Mouse (Mus musculus) brain, adult 2 months (tissue): ENCODE measurements around the gene Gm21083.
"Not testable (repeated sequence)": the region's sequence is repeated elsewhere in the genome, so short reads cannot be mapped to it uniquely, and the experiment has no call there.

Source experiments
- DNase-seq: peaks from one replicate; pipeline ENCODE4 v3.0.0; 2011; ENCODE audit warnings: low read depth, low spot score

Gene Gm21083

DNA sequence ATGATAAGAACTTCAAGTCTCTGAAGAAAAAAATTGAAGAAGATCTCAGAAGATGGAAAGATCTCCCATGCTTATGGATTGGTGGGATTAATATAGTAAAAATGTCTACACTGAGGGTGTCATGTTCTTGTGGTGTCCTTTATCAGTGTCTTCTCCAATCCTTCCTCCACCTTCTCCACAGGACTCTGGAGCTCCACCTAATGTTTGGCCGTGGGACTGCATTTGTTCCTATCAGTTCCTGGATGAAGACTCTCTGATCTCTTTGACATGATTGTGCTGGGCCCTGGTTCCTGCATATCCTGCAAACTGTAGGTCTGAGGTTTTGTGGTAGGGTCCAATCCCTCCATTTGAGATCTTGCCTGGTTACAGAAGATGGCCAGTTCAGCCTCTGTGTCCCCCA lies 51.0 kb downstream of the Gm21083 start:
- DNase-seq = not testable (repeated sequence)

DNA sequence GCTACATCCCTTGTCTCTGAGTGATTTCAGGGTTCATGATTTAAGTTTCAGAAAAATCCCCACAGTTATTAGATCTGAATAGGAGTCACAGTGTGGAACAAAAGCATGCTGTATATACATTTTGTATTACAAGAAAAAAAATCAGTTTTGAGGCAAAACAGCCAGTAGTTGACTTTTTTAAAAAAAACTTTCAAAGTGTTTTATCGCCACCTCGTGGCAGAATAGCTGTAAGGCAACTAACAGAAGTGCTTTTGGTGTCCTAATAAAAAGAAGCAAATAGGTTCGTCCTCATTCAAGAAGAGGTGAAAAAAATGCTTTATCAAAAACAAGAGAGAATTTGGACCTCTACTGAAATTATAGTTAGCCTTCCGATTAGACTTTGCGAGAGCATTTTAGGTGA lies 52.9 kb downstream of the Gm21083 start:
- DNase-seq = not testable (repeated sequence)
